Mouse (Mus musculus): ENCODE measurements at regions not wholly inside any gene's neighbourhood (a gene's known extent, or its start where the extent isn't known, plus 50 kb on each side); places are given as distances from the start of the nearest gene placed in this dataset.

GRCm38 (mm10) chr11:19389136-19389535 lies 370.4 kb upstream of the Meis1 start:
- Histone ChIP-seq H3K4me1 (ENCODE audit: control insufficient read depth, insufficient read depth, low read length) (no peaks in the 10 kb centered on the region), H3K4me3 (replicated peaks; ENCODE audit: insufficient read depth, low read depth, low read length) (no peak overlapping the region), H3K27me3 (ENCODE audit: control insufficient read depth, insufficient read depth, low read length) (no peaks in the 10 kb centered on the region), H3K27ac (ENCODE audit: insufficient read depth, low read length) (no peak overlapping the region)
- TF ChIP-seq CTCF (IDR thresholded peaks at IDR 0.05; ENCODE audit: borderline replicate concordance, insufficient read depth, low read depth, low read length) (no peak), POLR2A (IDR thresholded peaks at IDR 0.05; ENCODE audit: borderline replicate concordance, insufficient read depth, low read length) (no peak)
- no peak for DNase-seq
- 89% methylated on average over 6 of the region's 6 CpGs for WGBS

- TF ChIP-seq CTCF (IDR thresholded peaks at IDR 0.05; ENCODE audit: borderline replicate concordance, insufficient read depth, low read depth, low read length) (no peak), POLR2A (IDR thresholded peaks at IDR 0.05; ENCODE audit: borderline replicate concordance, insufficient read depth, low read length) (no peak)
- H3K4me1 ChIP-seq (ENCODE audit: control insufficient read depth, insufficient read depth, low read length), result no peaks in the 10 kb centered on the region
- DNase-seq, result no peak
- H3K27me3 ChIP-seq (ENCODE audit: control insufficient read depth, insufficient read depth, low read length), result no peaks in the 10 kb centered on the region
- no peak overlapping the region for H3K4me3 ChIP-seq (replicated peaks; ENCODE audit: insufficient read depth, low read depth, low read length)
- WGBS, result 81% methylated on average over 1 of the region's 1 CpGs
- H3K27ac ChIP-seq (ENCODE audit: insufficient read depth, low read length), result no peak overlapping the region
Observed at GRCm38 (mm10) chr11:19392190-19392589, 373.4 kb upstream of the Meis1 start.

DNA sequence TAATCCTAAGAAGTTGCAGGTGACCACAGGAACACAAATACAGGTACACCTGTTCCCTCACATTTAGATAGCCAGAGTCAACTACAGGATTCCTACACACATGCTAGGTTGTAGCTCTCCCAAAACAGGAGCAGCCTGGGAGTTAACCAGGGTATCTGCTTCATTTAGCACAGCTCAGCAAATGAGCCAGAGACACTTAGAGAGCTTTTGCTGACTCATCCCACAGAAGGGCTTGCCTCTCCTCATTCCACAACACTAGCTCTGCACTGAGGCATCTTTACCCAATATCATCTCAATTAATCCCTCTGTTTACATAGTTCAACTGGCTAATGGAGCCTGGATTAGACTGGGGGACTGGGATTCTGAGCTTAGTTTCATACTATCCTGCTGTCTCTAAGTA lies 375.6 kb upstream of the Meis1 start:
- no peak overlapping the region for H3K4me3 ChIP-seq (replicated peaks; ENCODE audit: insufficient read depth, low read depth, low read length)
- no peaks in the 10 kb centered on the region for H3K27me3 ChIP-seq (ENCODE audit: control insufficient read depth, insufficient read depth, low read length)
- TF ChIP-seq POLR2A (IDR thresholded peaks at IDR 0.05; ENCODE audit: borderline replicate concordance, insufficient read depth, low read length), result no peak
- no peak for TF ChIP-seq CTCF (IDR thresholded peaks at IDR 0.05; ENCODE audit: borderline replicate concordance, insufficient read depth, low read depth, low read length)

DNA sequence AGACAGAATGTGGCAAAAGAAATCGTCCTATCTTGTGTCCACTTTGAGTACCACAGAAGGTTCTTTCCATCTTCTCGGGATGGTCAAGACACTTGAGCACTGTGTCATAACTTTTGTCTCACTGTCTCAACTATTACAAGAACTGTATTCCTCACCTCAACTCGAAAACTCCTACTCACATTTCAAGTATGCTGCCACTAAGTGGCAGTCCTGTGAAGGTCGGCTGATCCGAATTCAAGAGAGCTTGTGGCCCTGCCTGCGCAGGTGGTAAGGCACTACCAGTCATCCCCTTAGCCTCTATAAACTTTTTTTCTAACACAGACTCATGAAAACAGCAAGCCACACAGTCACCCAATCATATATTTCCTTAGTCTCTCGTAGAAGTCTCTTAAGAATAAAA lies 381.6 kb upstream of the Meis1 start:
- Histone ChIP-seq H3K4me3 (replicated peaks; ENCODE audit: insufficient read depth, low read depth, low read length) (no peak overlapping the region), H3K27me3 (ENCODE audit: control insufficient read depth, insufficient read depth, low read length) (no peaks in the 10 kb centered on the region), H3K4me1 (ENCODE audit: control insufficient read depth, insufficient read depth, low read length) (no peaks in the 10 kb centered on the region), H3K27ac (ENCODE audit: insufficient read depth, low read length) (no peak overlapping the region)
- no peak for DNase-seq
- TF ChIP-seq CTCF (IDR thresholded peaks at IDR 0.05; ENCODE audit: borderline replicate concordance, insufficient read depth, low read depth, low read length) (no peak), POLR2A (IDR thresholded peaks at IDR 0.05; ENCODE audit: borderline replicate concordance, insufficient read depth, low read length) (no peak)
- WGBS, result 87% methylated on average over 7 of the region's 7 CpGs

More for the DNA sequence above, 375.6 kb upstream of the Meis1 start:
- no peaks in the 10 kb centered on the region for H3K4me1 ChIP-seq (ENCODE audit: control insufficient read depth, insufficient read depth, low read length)
- no peak for DNase-seq
- no peak overlapping the region for H3K27ac ChIP-seq (ENCODE audit: insufficient read depth, low read length)

DNA sequence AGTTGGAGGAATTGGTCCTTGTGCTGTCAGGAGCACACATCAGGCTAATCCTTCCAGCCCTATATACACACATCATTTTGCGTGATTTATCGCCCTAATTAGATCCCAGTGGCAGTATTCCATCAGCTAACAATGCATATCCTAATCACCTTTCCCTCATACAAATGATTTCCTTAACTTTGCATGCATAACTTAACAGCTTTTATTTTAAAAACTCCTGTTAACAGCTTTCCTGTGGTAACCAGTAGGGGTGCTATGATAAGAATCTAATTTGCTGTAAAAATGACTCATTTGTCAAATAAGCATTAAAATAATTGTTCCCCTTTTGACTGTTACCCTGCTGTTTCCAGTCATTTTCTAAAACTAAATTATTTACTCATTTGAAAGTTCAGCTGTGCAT lies 401.4 kb upstream of the Meis1 start:
- 76% methylated on average over 2 of the region's 2 CpGs for WGBS
- no peak overlapping the region for H3K27ac ChIP-seq (ENCODE audit: insufficient read depth, low read length)
- no peak for DNase-seq
- no peaks in the 10 kb centered on the region for H3K4me1 ChIP-seq (ENCODE audit: control insufficient read depth, insufficient read depth, low read length)
- TF ChIP-seq POLR2A (IDR thresholded peaks at IDR 0.05; ENCODE audit: borderline replicate concordance, insufficient read depth, low read length) (no peak), CTCF (IDR thresholded peaks at IDR 0.05; ENCODE audit: borderline replicate concordance, insufficient read depth, low read depth, low read length) (no peak)
- H3K27me3 ChIP-seq (ENCODE audit: control insufficient read depth, insufficient read depth, low read length), result no peaks in the 10 kb centered on the region
- no peak overlapping the region for H3K4me3 ChIP-seq (replicated peaks; ENCODE audit: insufficient read depth, low read depth, low read length)

DNA sequence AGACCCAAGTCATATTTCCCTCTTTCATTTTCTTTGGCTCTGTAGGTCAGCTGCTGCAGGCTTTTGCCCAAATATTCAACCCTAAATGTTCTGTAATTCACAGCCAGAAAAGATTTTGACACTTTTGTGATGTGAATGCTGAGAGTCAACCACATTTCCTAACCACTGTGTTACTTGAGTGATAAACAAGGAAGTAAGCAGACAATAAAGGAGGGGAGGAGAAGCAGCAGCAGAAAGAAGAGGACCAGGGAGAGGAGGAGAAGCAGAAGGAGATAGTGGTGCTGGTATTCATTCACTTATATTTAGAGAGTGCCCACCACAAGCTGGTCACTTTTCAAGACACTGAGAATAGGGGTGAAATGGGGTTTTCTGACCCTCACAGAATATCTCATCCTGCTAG lies 404.5 kb upstream of the Meis1 start:
- Histone ChIP-seq H3K4me3 (replicated peaks; ENCODE audit: insufficient read depth, low read depth, low read length) (no peak overlapping the region), H3K27me3 (ENCODE audit: control insufficient read depth, insufficient read depth, low read length) (no peaks in the 10 kb centered on the region), H3K27ac (ENCODE audit: insufficient read depth, low read length) (no peak overlapping the region), H3K4me1 (ENCODE audit: control insufficient read depth, insufficient read depth, low read length) (no peaks in the 10 kb centered on the region)
- no peak for DNase-seq
- TF ChIP-seq CTCF (IDR thresholded peaks at IDR 0.05; ENCODE audit: borderline replicate concordance, insufficient read depth, low read depth, low read length) (no peak), POLR2A (IDR thresholded peaks at IDR 0.05; ENCODE audit: borderline replicate concordance, insufficient read depth, low read length) (no peak)

DNA sequence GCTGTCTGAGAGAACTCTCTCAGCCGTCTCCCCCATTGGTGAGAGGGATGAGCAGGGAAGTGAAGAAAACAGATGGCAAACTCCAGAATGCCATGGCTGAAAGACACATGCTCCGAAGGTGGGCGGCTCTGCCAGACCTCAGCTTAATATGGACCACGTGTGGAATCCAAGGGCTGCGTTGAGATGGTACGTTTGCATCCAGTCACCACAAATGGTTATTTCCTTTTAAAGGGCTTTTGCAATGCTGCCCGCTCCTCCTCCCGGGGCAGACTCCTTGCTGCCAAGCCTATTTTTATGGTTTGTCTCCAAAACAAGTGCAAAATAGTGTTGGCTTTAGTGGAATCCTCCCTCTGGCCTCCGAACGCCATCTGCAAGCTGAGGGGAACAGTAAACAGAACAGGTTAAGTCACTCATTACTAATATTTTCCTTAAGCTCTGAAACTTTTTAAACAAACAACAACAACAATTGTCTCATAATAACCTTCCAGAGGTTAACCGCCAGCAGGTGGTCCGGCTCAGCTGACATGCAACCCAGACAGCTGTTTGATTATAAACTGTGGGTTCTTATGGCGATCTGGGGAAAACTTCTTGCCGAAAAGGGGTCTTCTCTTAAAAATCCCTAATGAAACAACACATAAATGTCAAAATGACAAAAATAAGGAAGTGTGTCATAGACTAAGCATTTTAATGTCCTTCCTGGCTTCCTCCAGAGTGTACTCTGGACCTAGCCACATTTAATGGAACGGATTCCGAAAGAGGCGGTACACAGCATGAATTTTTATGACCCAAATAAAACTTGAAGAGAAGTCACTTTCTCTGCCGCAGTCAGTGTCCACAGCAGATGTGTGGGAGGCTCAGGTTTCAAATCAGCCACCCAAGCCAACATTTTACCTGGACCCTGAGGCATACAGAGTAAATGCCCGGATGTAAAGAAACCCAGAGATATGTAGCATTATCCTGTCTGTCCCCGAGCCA lies 405.3 kb upstream of the Meis1 start:
- TF ChIP-seq POLR2A (IDR thresholded peaks at IDR 0.05; ENCODE audit: borderline replicate concordance, insufficient read depth, low read length) (no peak), CTCF (IDR thresholded peaks at IDR 0.05; ENCODE audit: borderline replicate concordance, insufficient read depth, low read depth, low read length) (no peak)
- H3K27me3 ChIP-seq (ENCODE audit: control insufficient read depth, insufficient read depth, low read length), result no peaks in the 10 kb centered on the region
- H3K4me3 ChIP-seq (replicated peaks; ENCODE audit: insufficient read depth, low read depth, low read length), result no peak overlapping the region
- H3K4me1 ChIP-seq (ENCODE audit: control insufficient read depth, insufficient read depth, low read length), result no peaks in the 10 kb centered on the region
- H3K27ac ChIP-seq (ENCODE audit: insufficient read depth, low read length), result no peak overlapping the region
- 38% methylated on average over 20 of the region's 20 CpGs for WGBS
- peak; percentile 21 to 22 for DNase-seq

DNA sequence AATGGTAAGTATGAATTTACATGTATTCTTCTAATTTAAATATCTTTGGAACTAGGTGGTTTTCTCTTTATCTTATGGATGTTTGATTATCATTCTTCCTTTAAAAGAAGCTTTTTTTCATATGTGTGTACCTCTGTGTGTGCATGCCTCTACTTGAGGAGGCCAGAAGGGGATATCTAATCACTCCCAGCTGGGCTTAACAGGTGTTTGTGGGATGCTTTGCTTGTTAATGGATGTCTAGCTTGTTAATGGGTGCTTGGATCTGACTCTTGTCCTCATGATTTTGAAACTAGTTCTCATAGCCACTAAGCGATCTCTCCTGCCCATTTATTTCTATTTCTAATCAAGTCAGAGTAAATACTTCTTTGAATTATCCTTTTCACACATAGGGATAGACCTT lies 408.8 kb upstream of the Meis1 start:
- 98% methylated on average over 1 of the region's 1 CpGs for WGBS
- no peak overlapping the region for H3K27ac ChIP-seq (ENCODE audit: insufficient read depth, low read length)

More for the DNA sequence above, 408.8 kb upstream of the Meis1 start:
- Histone ChIP-seq H3K4me3 (replicated peaks; ENCODE audit: insufficient read depth, low read depth, low read length) (no peak overlapping the region), H3K27me3 (ENCODE audit: control insufficient read depth, insufficient read depth, low read length) (no peaks in the 10 kb centered on the region), H3K4me1 (ENCODE audit: control insufficient read depth, insufficient read depth, low read length) (no peaks in the 10 kb centered on the region)
- TF ChIP-seq CTCF (IDR thresholded peaks at IDR 0.05; ENCODE audit: borderline replicate concordance, insufficient read depth, low read depth, low read length), result no peak
- no peak for TF ChIP-seq POLR2A (IDR thresholded peaks at IDR 0.05; ENCODE audit: borderline replicate concordance, insufficient read depth, low read length)
- DNase-seq, result no peak

Measured in cerebellum, adult 2 months (tissue).